Mouse (Mus musculus) hindbrain, postnatal 0 days (tissue): ENCODE measurements around the gene Lalba. TPM values are rescaled to one million over a fixed set of nuclear protein-coding genes. Genes with fewer than 3 reads are reported as not detected.
A peak's percentile ranks its signal among the peaks of the same experiment; 100 is the strongest.
"Not testable (repeated sequence)": the region's sequence is repeated elsewhere in the genome, so short reads cannot be mapped to it uniquely, and the experiment has no call there.

Source experiments
- ATAC-seq: fragments of 200-750 bp; cut with Nextera tagmentation; 2 replicates; pipeline ENCODE4 v1.8.0; 2017; ENCODE audit warnings: mild to moderate bottlenecking, moderate TSS enrichment, moderate library complexity
- DNase-seq: peaks from one replicate; pipeline ENCODE4 v3.0.0-alpha.2; 2015; ENCODE audit warnings: low spot score
- H3K27ac ChIP-seq: fragments of 300-500 bp; sonication (generic); 2 replicates; pipeline ENCODE4 v1.5.1; 2014; ENCODE audit warnings: mild to moderate bottlenecking
- H3K27me3 ChIP-seq: fragments of 300-500 bp; sonication (generic); 2 replicates; pipeline ENCODE4 v1.6.1; 2014; ENCODE audit warnings: low read length, mixed read lengths; ENCODE audit not compliant: insufficient read depth
- H3K36me3 ChIP-seq: fragments of 300-500 bp; sonication (generic); 2 replicates; pipeline ENCODE4 v1.6.1; 2014; ENCODE audit warnings: low read length, mixed read lengths; ENCODE audit not compliant: insufficient read depth
- H3K4me1 ChIP-seq: fragments of 300-500 bp; sonication (generic); 2 replicates; pipeline ENCODE4 v1.6.1; 2014; ENCODE audit warnings: antibody characterized with exemption, low read length, mixed read lengths; ENCODE audit not compliant: insufficient read depth
- H3K4me2 ChIP-seq: fragments of 300-500 bp; sonication (generic); 2 replicates; pipeline ENCODE4 v1.6.1; 2014; ENCODE audit warnings: low read depth, mild to moderate bottlenecking, low read length, moderate library complexity, mixed read lengths
- H3K4me3 ChIP-seq: fragments of 300-500 bp; sonication (generic); 2 replicates; pipeline ENCODE4 v1.5.1; 2014; ENCODE audit warnings: low read length
- H3K9ac ChIP-seq: fragments of 300-500 bp; sonication (generic); replicated peaks from 2 replicates; pipeline ENCODE4 v1.6.1; 2014; ENCODE audit warnings: mild to moderate bottlenecking, low read length, moderate library complexity, mixed read lengths
- H3K9me3 ChIP-seq: fragments of 300-500 bp; sonication (generic); 2 replicates; pipeline ENCODE4 v1.6.1; 2016; ENCODE audit warnings: low read length, mixed read lengths
- CTCF ChIP-seq: IDR thresholded peaks from 2 replicates; pipeline ENCODE4 v1.5.1; 2016; ENCODE audit warnings: antibody characterized with exemption, control low read depth, low read depth
- WGBS: fragments of 180-500 bp; shearing (Covaris S2); extraction: QIAGEN DNeasy Blood & Tissue Kit; methylation state at CpG from one replicate; pipeline ENCODE4 v1.1.7; 2014; 5-methylcytosine and 5-hydroxymethylcytosine counted together
- microRNA-seq, 2 experiments: library from miRNA; unstranded; fragments of <30 nt; microRNA quantifications; one replicate each; pipeline ENCODE4; 2016
- polyA plus RNA-seq: library from polyadenylated mRNA; unstranded; fragments of >200 nt; fragmentation: Nextera tagmentation; extraction: Ambion mirVana; gene quantifications from 2 replicates; pipeline ENCODE4 v1.2.1, GENCODE M21; 2015
- total RNA-seq: library from RNA; depleted of rRNA; stranded (reverse); fragments of >200 nt; gene quantifications from 2 replicates; pipeline ENCODE4 v1.2.3, GENCODE M21; 2014; rRNA removed

The Lalba gene
- total and polyA plus RNA-seq, 2 experiments from 2014 or later = not detected

- Histone ChIP-seq H3K4me2 (no peak overlapping the region), H3K27ac (no peak overlapping the region), H3K36me3 (no peaks in the 10 kb centered on the region), H3K4me1 (no peaks in the 10 kb centered on the region), H3K9ac (no peak overlapping the region), H3K4me3 (no peak overlapping the region), H3K27me3 (no peaks in the 10 kb centered on the region), H3K9me3 (no peaks in the 10 kb centered on the region)
- 56% methylated on average over 10 of the region's 10 CpGs for WGBS
- ATAC-seq (no peak), DNase-seq (no peak)
- TF ChIP-seq CTCF = peak; percentile 57
Measured at GRCm38 (mm10) chr15:98475382-98475781, 7.1 kb downstream of the Lalba start.

- TF ChIP-seq CTCF = no peak
- Histone ChIP-seq H3K36me3 (no peaks in the 10 kb centered on the region), H3K9me3 (no peaks in the 10 kb centered on the region), H3K4me3 (no peak overlapping the region), H3K27ac (no peak overlapping the region), H3K27me3 (no peaks in the 10 kb centered on the region), H3K4me1 (no peaks in the 10 kb centered on the region), H3K9ac (no peak overlapping the region), H3K4me2 (no peak overlapping the region)
- DNase-seq (no peak), ATAC-seq (no peak)
- WGBS = 81% methylated on average over 10 of the region's 10 CpGs
Measured at GRCm38 (mm10) chr15:98474958-98475357, 7.6 kb downstream of the Lalba start.

- WGBS = 91% methylated on average over 13 of the region's 13 CpGs
- no peaks in the 10 kb centered on the region for H3K4me1 ChIP-seq
- no peaks in the 10 kb centered on the region for H3K36me3 ChIP-seq
- TF ChIP-seq CTCF = no peak
- no peak overlapping the region for H3K4me2 ChIP-seq
- no peak overlapping the region for H3K9ac ChIP-seq
- H3K9me3 ChIP-seq = no peaks in the 10 kb centered on the region
- no peak overlapping the region for H3K27ac ChIP-seq
- H3K4me3 ChIP-seq = no peak overlapping the region
- H3K27me3 ChIP-seq = no peaks in the 10 kb centered on the region
- DNase-seq (no peak), ATAC-seq (no peak)
Measured at GRCm38 (mm10) chr15:98471539-98471938, 11.0 kb downstream of the Lalba start.

GRCm38 (mm10) chr15:98469596-98469995 lies 12.9 kb downstream of the Lalba start, which contains the start of gene OR5BS1P:
Gene OR5BS1P (plus strand): TSS chr15:98469896.
- Histone ChIP-seq H3K9ac (no peak within 1 kb of the TSS), H3K27me3 (no peaks in the 10 kb centered on the region), H3K27ac (no peak within 1 kb of the TSS), H3K4me3 (no peak within 1 kb of the TSS), H3K4me1 (no peaks in the 10 kb centered on the region), H3K36me3 (no peaks in the 10 kb centered on the region), H3K9me3 (no peaks in the 10 kb centered on the region), H3K4me2 (no peak within 1 kb of the TSS)
- WGBS = 89% methylated on average over 4 of the region's 4 CpGs
- DNase-seq (no peak), ATAC-seq (no peak)
- TF ChIP-seq CTCF = no peak

- no peak for DNase-seq
- H3K27me3 ChIP-seq = no peaks in the 10 kb centered on the region
- no peak within 1 kb of the TSS for H3K4me3 ChIP-seq
- no peak within 1 kb of the TSS for H3K9ac ChIP-seq
- no peaks in the 10 kb centered on the region for H3K4me1 ChIP-seq
- no peak within 1 kb of the TSS for H3K4me2 ChIP-seq
- no peak within 1 kb of the TSS for H3K27ac ChIP-seq
- H3K36me3 ChIP-seq = no peaks in the 10 kb centered on the region
- no peaks in the 10 kb centered on the region for H3K9me3 ChIP-seq
- no peak for TF ChIP-seq CTCF
- 91% methylated on average over 7 of the region's 7 CpGs for WGBS
- ATAC-seq = no peak
Measured at GRCm38 (mm10) chr15:98452288-98452687, 30.2 kb downstream of the Lalba start, which contains the start of gene Olfr281. Gene Olfr281 (plus strand): TSS chr15:98452588.

GRCm38 (mm10) chr15:98448521-98448920 lies 34.0 kb downstream of the Lalba start:
- Histone ChIP-seq H3K4me1 (no peaks in the 10 kb centered on the region), H3K4me2 (no peak overlapping the region), H3K27ac (no peak overlapping the region), H3K9ac (no peak overlapping the region), H3K36me3 (no peaks in the 10 kb centered on the region), H3K4me3 (no peak overlapping the region), H3K27me3 (no peaks in the 10 kb centered on the region), H3K9me3 (no peaks in the 10 kb centered on the region)
- WGBS = 53% methylated on average over 4 of the region's 4 CpGs
- no peak for TF ChIP-seq CTCF
- peak; percentile 18 for DNase-seq
- ATAC-seq = no peak

GRCm38 (mm10) chr15:98444561-98444960 lies 38.0 kb downstream of the Lalba start:
- Histone ChIP-seq H3K9me3 (no peaks in the 10 kb centered on the region), H3K4me1 (no peaks in the 10 kb centered on the region), H3K4me3 (no peak overlapping the region), H3K36me3 (no peaks in the 10 kb centered on the region), H3K27ac (no peak overlapping the region), H3K4me2 (no peak overlapping the region), H3K27me3 (no peaks in the 10 kb centered on the region), H3K9ac (no peak overlapping the region)
- 79% methylated on average over 3 of the region's 3 CpGs for WGBS
- no peak for ATAC-seq
- no peak for TF ChIP-seq CTCF
- no peak for DNase-seq

GRCm38 (mm10) chr15:98430925-98431324 lies 51.6 kb downstream of the Lalba start, which contains the start of gene Olfr282:
Gene Olfr282 (plus strand): TSS chr15:98431225.
- not testable (repeated sequence) for DNase-seq, H3K4me3 ChIP-seq, ATAC-seq, H3K27ac ChIP-seq, H3K4me2 ChIP-seq, H3K36me3 ChIP-seq, H3K27me3 ChIP-seq, H3K9ac ChIP-seq, H3K4me1 ChIP-seq, H3K9me3 ChIP-seq
- 80% methylated on average over 5 of the region's 5 CpGs for WGBS

Small RNA genes lying within 50 kb of the gene (microRNA-seq; reads per million reads assigned to microRNA genes)
- 0 to 0.35 reads per million in 2 experiments for gene Mir1291

Other genes starting within 250 kb of the Lalba start
- 0.26 TPM in 1 of 2 replicates, not detected in the other for gene Olfr286, start 248.3 kb downstream of the Lalba start, total RNA-seq
- gene Olfr286, start 248.3 kb downstream of the Lalba start, polyA plus RNA-seq = not detected in 2 replicates
- not detected in 2 replicates for gene H1fnt, start 225.4 kb downstream of the Lalba start, total RNA-seq
- gene H1fnt, start 225.4 kb downstream of the Lalba start, polyA plus RNA-seq = not detected in 2 replicates
- gene Zfp641, start 186.6 kb downstream of the Lalba start, total RNA-seq = 11.2 and 15.1 TPM in 2 replicates
- gene Zfp641, start 186.6 kb downstream of the Lalba start, polyA plus RNA-seq = 7.3 and 9.0 TPM in 2 replicates
- not detected in 2 replicates for gene Olfr285, start 165.4 kb downstream of the Lalba start, total RNA-seq
- gene Olfr285, start 165.4 kb downstream of the Lalba start, polyA plus RNA-seq = not detected in 2 replicates
- not detected in 2 replicates for gene Olfr284, start 141.7 kb downstream of the Lalba start, total RNA-seq
- not detected in 2 replicates for gene Olfr284, start 141.7 kb downstream of the Lalba start, polyA plus RNA-seq
- not detected in 2 replicates for gene Olfr283, start 101.8 kb downstream of the Lalba start, total RNA-seq
- not detected in 2 replicates for gene Olfr283, start 101.8 kb downstream of the Lalba start, polyA plus RNA-seq
- gene Olfr282, start 51.5 kb downstream of the Lalba start, total RNA-seq = not detected in 2 replicates
- gene Olfr282, start 51.5 kb downstream of the Lalba start, polyA plus RNA-seq = not detected in 2 replicates
- gene Olfr281, start 30.1 kb downstream of the Lalba start, total RNA-seq = not detected in 2 replicates
- gene Olfr281, start 30.1 kb downstream of the Lalba start, polyA plus RNA-seq = not detected in 2 replicates
- not detected in 2 replicates for gene OR5BS1P, start 12.8 kb downstream of the Lalba start, total RNA-seq
- gene OR5BS1P, start 12.8 kb downstream of the Lalba start, polyA plus RNA-seq = not detected in 2 replicates
- gene Olfr279, start 9.7 kb upstream of the Lalba start, total RNA-seq = not detected in 2 replicates
- not detected in 2 replicates for gene Olfr279, start 9.7 kb upstream of the Lalba start, polyA plus RNA-seq
- gene Kansl2, start 51.5 kb upstream of the Lalba start, total RNA-seq = 53.3 and 69.6 TPM in 2 replicates
- 95.1 and 96.8 TPM in 2 replicates for gene Kansl2, start 51.5 kb upstream of the Lalba start, polyA plus RNA-seq
- 31.2 and 42.4 TPM in 2 replicates for gene Ccnt1, start 88.2 kb upstream of the Lalba start, total RNA-seq
- 42.7 and 42.9 TPM in 2 replicates for gene Ccnt1, start 88.2 kb upstream of the Lalba start, polyA plus RNA-seq
- gene 4930415O20Rik, start 88.3 kb upstream of the Lalba start, total RNA-seq = not detected in 2 replicates
- not detected in 2 replicates for gene 4930415O20Rik, start 88.3 kb upstream of the Lalba start, polyA plus RNA-seq
- gene Adcy6, start 127.4 kb upstream of the Lalba start, total RNA-seq = 35.1 and 43.2 TPM in 2 replicates
- 5.8 and 6.2 TPM in 2 replicates for gene Adcy6, start 127.4 kb upstream of the Lalba start, polyA plus RNA-seq
- gene Cacnb3, start 148.1 kb upstream of the Lalba start, total RNA-seq = 166 and 183 TPM in 2 replicates
- 75.0 and 83.1 TPM in 2 replicates for gene Cacnb3, start 148.1 kb upstream of the Lalba start, polyA plus RNA-seq
- 52.9 and 68.7 TPM in 2 replicates for gene Ddx23, start 180.2 kb upstream of the Lalba start, total RNA-seq
- 20.1 and 23.4 TPM in 2 replicates for gene Ddx23, start 180.2 kb upstream of the Lalba start, polyA plus RNA-seq
- gene Rnd1, start 194.7 kb upstream of the Lalba start, total RNA-seq = 22.3 and 26.7 TPM in 2 replicates
- gene Rnd1, start 194.7 kb upstream of the Lalba start, polyA plus RNA-seq = 16.2 and 16.3 TPM in 2 replicates
- 2.6 and 3.7 TPM in 2 replicates for gene Ccdc65, start 225.5 kb upstream of the Lalba start, total RNA-seq
- 7.7 and 10.4 TPM in 2 replicates for gene Ccdc65, start 225.5 kb upstream of the Lalba start, polyA plus RNA-seq
- 6.4 and 10.6 TPM in 2 replicates for gene Fkbp11, start 245.5 kb upstream of the Lalba start, total RNA-seq
- gene Fkbp11, start 245.5 kb upstream of the Lalba start, polyA plus RNA-seq = 5.0 and 6.6 TPM in 2 replicates